Mouse (Mus musculus) embryo, embryonic 11 days (tissue): ENCODE results near the gene Nt5dc1.
"Not testable (repeated sequence)": the region's sequence is repeated elsewhere in the genome, so short reads cannot be mapped to it uniquely, and the experiment has no call there.

Experiments
- DNase-seq: peaks from one replicate; pipeline ENCODE4 v3.0.0-alpha.2; 2015

The Nt5dc1 gene

DNA sequence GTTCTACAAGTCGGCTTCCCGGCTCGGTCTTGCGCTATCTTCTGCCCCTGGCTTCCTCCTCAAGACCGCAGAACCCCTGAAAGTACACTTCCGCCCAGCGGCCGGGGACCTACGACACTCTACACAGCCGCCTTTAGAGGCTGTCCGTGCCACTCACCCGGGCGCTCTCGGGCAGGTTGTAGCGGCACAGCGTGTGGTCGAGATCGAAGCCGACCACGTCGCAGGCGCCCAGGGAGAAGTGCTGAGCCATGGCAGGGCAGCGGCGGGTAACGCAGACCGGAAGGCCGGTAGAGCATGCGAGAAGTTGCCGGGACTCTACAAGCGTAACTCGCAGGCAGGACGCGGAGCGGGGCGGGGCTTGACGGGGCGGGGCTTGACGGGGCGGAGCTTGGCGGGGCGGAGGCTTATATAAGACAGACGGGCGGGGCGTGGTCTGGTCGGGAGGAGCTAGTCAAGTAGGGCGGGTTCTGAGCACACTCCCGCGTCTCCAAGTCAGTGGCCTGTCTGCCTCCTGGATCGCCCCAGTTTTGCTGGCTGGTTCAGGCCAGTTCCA is at the start of gene Nt5dc1:
Gene Nt5dc1, minus strand, starts transcription at position 349 of the 553 bp plus-strand sequence.
- peak; percentile 96 for DNase-seq

GRCm38 (mm10) chr10:34464321-34464720 is 46.0 kb upstream of the Nt5dc1 start:
- no peak for DNase-seq

DNA sequence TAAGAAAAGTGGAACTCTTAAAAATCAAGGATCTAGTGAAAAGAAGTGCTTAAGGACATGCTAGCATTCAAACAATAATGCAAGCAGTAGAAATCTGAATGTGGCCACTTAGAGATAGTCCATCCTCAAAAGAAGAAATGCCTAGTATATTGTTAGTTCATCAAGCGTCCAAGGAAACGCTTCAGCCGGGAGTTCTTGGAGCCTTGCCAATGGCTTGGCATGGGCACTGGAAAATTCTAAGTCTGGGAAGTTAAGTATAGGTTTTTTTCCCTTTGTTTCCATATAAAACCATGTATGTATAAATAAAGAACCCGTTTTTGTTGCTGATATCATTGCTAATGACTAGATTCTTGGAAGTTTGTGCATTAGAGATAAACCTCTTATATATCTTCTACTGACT is 43.1 kb upstream of the Nt5dc1 start:
- DNase-seq = no peak

GRCm38 (mm10) chr10:34449469-34449868 is 31.1 kb upstream of the Nt5dc1 start:
- no peak for DNase-seq

DNA sequence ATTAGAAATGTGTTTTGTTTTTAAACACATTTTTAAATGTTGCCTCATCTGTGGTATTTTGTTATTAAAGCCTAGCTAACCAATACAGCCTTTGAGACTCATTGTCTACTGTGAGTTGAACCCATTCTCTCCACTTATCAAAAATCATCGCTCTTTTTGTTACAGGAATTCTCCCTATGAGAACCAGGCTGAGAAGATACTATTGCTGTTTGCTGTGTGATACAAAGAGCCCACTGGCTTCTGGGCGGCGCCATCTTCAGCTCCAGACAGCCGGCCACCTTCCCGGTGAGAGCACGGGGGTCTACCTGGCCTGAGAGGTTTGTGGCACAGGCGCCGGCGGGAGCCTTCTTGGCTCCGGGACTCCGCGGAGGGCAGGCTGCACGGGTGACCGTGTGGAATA is 15.8 kb upstream of the Nt5dc1 start:
- DNase-seq = not testable (repeated sequence)

GRCm38 (mm10) chr10:34431783-34432182 is 13.4 kb upstream of the Nt5dc1 start:
- peak; percentile 21 for DNase-seq

DNA sequence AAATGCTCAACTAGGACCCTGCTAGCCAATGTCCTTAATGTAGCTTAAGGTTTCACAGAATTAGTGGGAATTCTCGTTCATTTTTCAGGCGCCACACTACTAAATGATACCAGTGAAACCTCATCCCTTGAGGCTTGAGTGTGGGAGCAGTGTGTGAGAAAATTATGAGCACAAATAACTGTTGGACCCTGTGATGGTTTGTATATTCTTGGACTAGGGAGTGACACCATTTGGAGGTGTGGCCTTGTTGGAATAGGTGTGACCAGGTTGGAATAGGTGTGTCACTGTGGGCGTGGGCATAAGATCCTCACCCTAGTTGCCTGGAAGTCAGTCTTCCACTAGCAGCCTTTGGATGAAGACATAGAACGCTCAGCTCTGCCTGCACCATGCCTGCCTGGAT is 442 bp upstream of the Nt5dc1 start:
- DNase-seq = not testable (repeated sequence)

DNA sequence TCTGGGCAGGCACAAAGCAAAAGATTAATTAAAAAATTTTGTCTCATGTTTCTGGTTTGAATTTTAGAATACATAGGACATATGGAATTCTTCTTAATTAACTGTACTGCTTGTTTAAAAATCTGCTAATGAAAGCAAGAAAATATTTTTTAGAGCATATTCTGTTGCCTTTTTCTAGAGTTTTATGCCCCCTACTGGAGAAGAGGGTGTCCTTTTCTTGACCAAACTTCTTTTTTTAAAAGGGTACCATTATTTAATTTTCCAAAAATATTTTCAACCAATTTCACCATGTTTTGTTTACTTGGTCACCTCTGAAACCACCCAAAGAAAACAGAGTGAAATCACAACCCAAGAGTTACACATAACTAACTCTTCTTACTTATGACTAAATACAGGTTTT is 19.1 kb downstream of the Nt5dc1 start:
- peak; percentile 2 for DNase-seq

DNA sequence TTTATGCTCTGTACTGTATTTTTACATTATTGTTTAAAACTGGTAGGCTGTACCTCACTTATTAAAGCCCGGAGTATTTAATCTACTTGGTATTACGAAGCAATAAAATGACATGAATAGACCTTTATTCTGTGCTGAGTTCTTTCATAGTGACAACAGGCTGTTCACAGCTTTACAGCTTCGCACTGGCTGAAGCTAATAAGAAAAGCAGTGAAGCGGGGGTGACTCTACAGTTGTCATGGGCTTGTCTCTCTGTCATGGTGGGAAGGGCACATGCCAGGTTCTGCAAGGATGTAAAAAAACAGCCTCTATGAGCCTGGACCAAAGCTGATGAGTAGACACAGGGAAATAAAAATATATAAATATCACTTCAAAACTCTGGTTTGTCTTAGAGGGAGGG is 21.4 kb downstream of the Nt5dc1 start:
- DNase-seq = no peak

DNA sequence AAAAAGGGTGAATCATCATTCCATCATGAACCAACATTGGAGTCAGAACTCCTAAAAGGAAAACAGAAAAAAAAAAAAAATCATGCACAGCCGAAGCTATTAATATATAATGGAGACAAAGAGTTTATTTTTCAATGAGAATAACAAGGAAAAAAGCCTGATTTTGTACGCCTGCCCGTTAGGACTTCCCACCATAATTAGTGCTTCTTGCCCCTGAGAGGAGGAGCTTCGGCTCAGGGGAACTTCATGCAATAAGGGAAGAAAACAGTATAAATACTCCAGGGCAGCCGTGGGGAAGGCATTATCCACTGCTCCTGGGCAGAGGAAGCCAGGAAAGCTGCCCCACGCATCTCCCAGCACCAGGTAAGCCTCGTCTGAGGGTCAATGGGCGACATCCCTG is 28.7 kb downstream of the Nt5dc1 start, which contains the start of gene Col10a1:
Gene Col10a1, plus strand, starts transcription at position 301 of the 400 bp plus-strand sequence.
- DNase-seq = no peak

GRCm38 (mm10) chr10:34385636-34386035 is 32.7 kb downstream of the Nt5dc1 start:
- no peak for DNase-seq

DNA sequence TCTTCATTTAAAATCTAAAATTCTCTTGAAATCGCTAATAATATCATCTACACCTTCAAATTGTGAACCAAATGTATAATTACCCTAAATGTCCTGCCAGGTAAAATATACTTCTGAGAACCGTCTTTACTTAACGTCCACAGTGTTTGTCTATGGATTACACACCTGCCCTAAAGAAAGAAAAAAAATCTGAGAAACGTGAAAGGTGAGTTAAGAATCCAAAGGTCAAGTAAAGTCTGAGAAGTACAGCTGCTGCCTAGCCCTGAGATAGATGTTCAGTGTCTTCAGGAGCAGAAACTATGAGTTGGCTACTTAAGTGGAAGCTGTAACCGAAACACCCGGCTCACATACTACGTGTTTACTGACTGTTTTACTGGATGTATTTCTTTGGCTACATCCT is 45.0 kb downstream of the Nt5dc1 start:
- DNase-seq = no peak

- peak; percentile 32 for DNase-seq
These were observed 50.2 kb downstream of the Nt5dc1 start for GRCm38 (mm10) chr10:34368138-34368537.

DNA sequence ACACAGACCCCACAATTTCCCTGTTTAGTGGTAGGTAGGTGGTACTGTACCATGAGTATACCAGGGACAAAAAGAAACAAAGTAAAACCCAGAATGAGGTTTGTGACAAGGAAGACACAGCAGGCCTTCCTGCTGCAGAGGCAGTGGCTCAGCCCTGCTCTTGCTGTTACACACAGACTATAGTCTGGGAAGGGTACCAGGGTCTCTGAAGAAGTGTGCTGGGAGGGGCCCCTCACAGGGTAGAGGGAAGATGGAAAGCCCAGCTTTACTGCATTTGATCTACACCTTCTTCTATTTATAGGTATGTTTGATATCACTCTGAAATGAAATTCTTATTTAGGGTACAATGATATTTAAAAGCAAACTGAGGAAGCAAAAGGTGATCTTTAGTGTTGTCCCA is 54.6 kb downstream of the Nt5dc1 start:
- no peak for DNase-seq

- DNase-seq = no peak
These were observed 60.1 kb downstream of the Nt5dc1 start for GRCm38 (mm10) chr10:34358263-34358662.

- no peak for DNase-seq
These were observed 66.2 kb downstream of the Nt5dc1 start for GRCm38 (mm10) chr10:34352166-34352565.

- DNase-seq = no peak
These were observed 76.5 kb downstream of the Nt5dc1 start for GRCm38 (mm10) chr10:34341886-34342285.

GRCm38 (mm10) chr10:34341014-34341413 is 77.3 kb downstream of the Nt5dc1 start:
- DNase-seq = no peak

DNA sequence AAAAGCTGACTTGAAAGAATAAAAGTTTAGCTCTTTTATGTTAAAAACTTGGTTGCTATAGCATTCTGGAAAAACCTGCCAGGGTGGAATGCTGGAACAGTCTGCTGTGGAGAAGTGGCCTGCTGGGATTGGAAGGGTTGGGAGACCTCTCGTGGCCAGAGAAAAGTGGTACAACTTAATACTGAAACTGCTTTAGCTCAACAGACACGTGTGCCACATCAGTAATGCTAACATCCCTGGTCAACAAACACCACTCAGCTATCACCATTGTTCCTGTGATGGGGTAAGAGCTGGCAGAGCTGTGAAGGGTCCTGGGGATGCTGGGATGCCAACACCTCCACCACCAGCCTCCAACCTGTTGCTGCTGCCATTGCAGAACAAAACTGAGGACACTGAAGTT is 90.0 kb downstream of the Nt5dc1 start:
- peak; percentile 73 for DNase-seq

- DNase-seq = no peak
These were observed 91.2 kb downstream of the Nt5dc1 start for GRCm38 (mm10) chr10:34327144-34327543.

GRCm38 (mm10) chr10:34326701-34327100 is 91.7 kb downstream of the Nt5dc1 start:
- DNase-seq = peak; percentile 39

GRCm38 (mm10) chr10:34320809-34321208 is 97.5 kb downstream of the Nt5dc1 start:
- DNase-seq = no peak

- DNase-seq = no peak
These were observed 101.1 kb downstream of the Nt5dc1 start for GRCm38 (mm10) chr10:34317217-34317606.

- DNase-seq = peak; percentile 90
These were observed 101.7 kb downstream of the Nt5dc1 start for GRCm38 (mm10) chr10:34316571-34317216.

GRCm38 (mm10) chr10:34312536-34312935 is 105.8 kb downstream of the Nt5dc1 start:
- peak; percentile 33 for DNase-seq
